Comparison of ENCODE assay signal across 30 mouse cellular contexts in genomic region chr13:94250761-94251160, GRCm38 (mm10). TPM values are rescaled to one million over a fixed set of nuclear protein-coding genes. Genes with fewer than 3 reads are reported as not detected.
DNase-seq lines count a peak whose midpoint lies in the region; ATAC-seq and TF ChIP-seq lines count a peak whose summit lies in the region.
"Had no signal": no experiment of that assay in that cellular context is flagged by ENCODE, and none has a peak within 500 bp of the region (broad histone marks: within the 10 kb centered on the region; RNA-seq: fewer than 3 reads in every experiment).

No protein-coding gene starts in this region.

- H3K36me3 ChIP-seq in kidney, adult 2 months (ENCODE audit: control insufficient read depth, insufficient read depth, low read length), result no peaks in the 10 kb centered on the region
- H3K36me3 ChIP-seq in kidney, embryonic 14.5 days (ENCODE audit: control insufficient read depth, insufficient read depth, low read length), result no peaks in the 10 kb centered on the region
- no peaks in the 10 kb centered on the region for H3K36me3 ChIP-seq in lung, postnatal 0 days (ENCODE audit: insufficient read depth, low read length)
- H3K36me3 ChIP-seq: midbrain, embryonic 10.5 days; neural tube, embryonic 12.5 days had no signal

- 91% methylated on average over 7 of the region's 8 CpGs for WGBS in kidney, adult 2 months
- WGBS in kidney, embryonic 14.5 days, result 89% methylated on average over 5 of the region's 8 CpGs
- WGBS in lung, postnatal 0 days, result 89% methylated on average over 5 of the region's 8 CpGs

- H3K27ac ChIP-seq in kidney, adult 2 months (ENCODE audit: insufficient read depth, low read depth, low read length), result no peak overlapping the region
- H3K27ac ChIP-seq in kidney, embryonic 14.5 days (ENCODE audit: low read depth, low read length), result no peak overlapping the region
- H3K27ac ChIP-seq in lung, postnatal 0 days (ENCODE audit: low read length), result no peak overlapping the region
- H3K27ac ChIP-seq: forebrain, embryonic 13.5 days; hindbrain, embryonic 14.5 days; limb, embryonic 13.5 days; macrophage; midbrain, embryonic 10.5 days; neural tube, embryonic 12.5 days had no signal

- no peak overlapping the region for H3K4me3 ChIP-seq in kidney, adult 2 months (ENCODE audit: insufficient read depth, low read depth, low read length)
- H3K4me3 ChIP-seq in kidney, embryonic 14.5 days (ENCODE audit: low read length), result no peak overlapping the region
- H3K4me3 ChIP-seq in lung, postnatal 0 days (ENCODE audit: low read depth, low read length), result no peak overlapping the region
- H3K4me3 ChIP-seq: forebrain, embryonic 13.5 days; heart, embryonic 12.5 days; limb, embryonic 13.5 days; midbrain, embryonic 10.5 days; myocyte; neural tube, embryonic 12.5 days had no signal

- ATAC-seq in kidney, embryonic 14.5 days (ENCODE audit: low FRiP score, low TSS enrichment), result no peak
- ATAC-seq in lung, postnatal 0 days, result no peak
- ATAC-seq: forebrain, embryonic 13.5 days; inflammation-experienced regulatory T-cells, adult 6 months; midbrain, embryonic 16.5 days had no signal

- intact Hi-C loops in left cerebral cortex, postnatal 4 days (cut with DNase I), result no loop called here

- no peak for TF ChIP-seq EP300 in lung, postnatal 0 days (IDR thresholded peaks at IDR 0.05)

- no peak overlapping the region for H3K9ac ChIP-seq in kidney, embryonic 14.5 days (ENCODE audit: low read depth, low read length)
- no peak overlapping the region for H3K9ac ChIP-seq in lung, postnatal 0 days (replicated peaks; ENCODE audit: low read depth)
- H3K9ac ChIP-seq: forebrain, embryonic 13.5 days; heart, embryonic 12.5 days; hindbrain, embryonic 14.5 days; limb, embryonic 13.5 days; neural tube, embryonic 12.5 days had no signal

- DNase-seq in kidney, adult 2 months, result no peak
- DNase-seq in lung, postnatal 0 days (ENCODE audit: low spot score), result no peak
- DNase-seq in lung, postnatal 10 days, result no peak
- DNase-seq in A20 (ENCODE audit: low read depth, low spot score) (peak; percentile 9), R1 (ENCODE audit: low read depth, low spot score) (peak; percentile 28)
- DNase-seq in left cerebral cortex, postnatal 4 days, result no peak
- DNase-seq in right cerebral cortex, postnatal 14 days, result no peak
- DNase-seq: adrenal gland, postnatal 10 days; cerebellum, adult 9-10 months; cerebellum, postnatal 36 days; gastrocnemius, postnatal 36 days; heart, adult 18-20 months; heart, postnatal 4 days; kidney, adult 8-10 months; kidney, postnatal 10 days; layer of hippocampus, adult 9-11 months; right cerebral cortex, adult 18-20 months; right cerebral cortex, postnatal 4 days; thymus, postnatal 36 days had no signal

- TF ChIP-seq CTCF in kidney, adult 2 months (conservative IDR thresholded peaks at IDR 0.05; ENCODE audit: insufficient read depth, insufficient read length, low read depth, low read length), result peak; percentile 31
- TF ChIP-seq CTCF in lung, postnatal 0 days (IDR thresholded peaks at IDR 0.05), result peak; percentile 16

- H3K27me3 ChIP-seq in kidney, adult 2 months (replicated peaks; ENCODE audit: control insufficient read depth, insufficient read depth, low read length), result no peaks in the 10 kb centered on the region
- H3K27me3 ChIP-seq in kidney, embryonic 14.5 days (ENCODE audit: control insufficient read depth, insufficient read depth, low read length), result no peaks in the 10 kb centered on the region
- H3K27me3 ChIP-seq in lung, postnatal 0 days (replicated peaks; ENCODE audit: insufficient read depth, low read length), result no peaks in the 10 kb centered on the region
- H3K27me3 ChIP-seq: forebrain, embryonic 13.5 days; heart, embryonic 12.5 days; limb, embryonic 13.5 days; neural tube, embryonic 12.5 days had no signal

- H3K4me1 ChIP-seq in kidney, adult 2 months (ENCODE audit: control insufficient read depth, insufficient read depth, low read length), result no peaks in the 10 kb centered on the region
- H3K4me1 ChIP-seq in kidney, embryonic 14.5 days (ENCODE audit: control insufficient read depth, insufficient read depth, low read length), result no peaks in the 10 kb centered on the region
- H3K4me1 ChIP-seq in lung, postnatal 0 days (ENCODE audit: insufficient read depth, low read depth, low read length), result no peaks in the 10 kb centered on the region; the same call in 1 of the 2 replicates
- H3K4me1 ChIP-seq: forebrain, embryonic 13.5 days; midbrain, embryonic 10.5 days had no signal

- no peak overlapping the region for H3K4me2 ChIP-seq in kidney, embryonic 14.5 days (replicated peaks; ENCODE audit: low read depth, low read length)
- no peak overlapping the region for H3K4me2 ChIP-seq in lung, postnatal 0 days (replicated peaks; ENCODE audit: low read depth, low read length)
- H3K4me2 ChIP-seq: forebrain, embryonic 13.5 days; heart, embryonic 12.5 days; hindbrain, embryonic 14.5 days; limb, embryonic 13.5 days; neural tube, embryonic 12.5 days had no signal

- TF ChIP-seq POLR2A in kidney, adult 2 months (IDR thresholded peaks at IDR 0.05; ENCODE audit: low read depth, low read length), result no peak

- H3K9me3 ChIP-seq in kidney, embryonic 14.5 days (ENCODE audit: control insufficient read depth, low read length), result no peaks in the 10 kb centered on the region
- no peaks in the 10 kb centered on the region for H3K9me3 ChIP-seq in lung, postnatal 0 days (ENCODE audit: low read length)
- H3K9me3 ChIP-seq: forebrain, embryonic 13.5 days; limb, embryonic 13.5 days; midbrain, embryonic 10.5 days; neural tube, embryonic 12.5 days had no signal

RNA-seq across cellular contexts. Expression of gene Scamp1, which starts 34.9 kb away (rescaled TPM):
- polyA plus RNA-seq in kidney, adult 2 months (2012; rRNA removed), result 21.3 and 22.3 TPM in 2 replicates
- polyA plus RNA-seq in kidney, embryonic 14.5 days (2014; fragmentation: Nextera tagmentation; extraction: Ambion mirVana), result 17.7 and 34.4 TPM in 2 replicates
- polyA plus RNA-seq in lung, postnatal 0 days (2015; fragmentation: Nextera tagmentation; extraction: Ambion mirVana), result 26.9 and 32.9 TPM in 2 replicates
- 100 to 1,000 TPM; 128 to 129 TPM for total RNA-seq in left cerebral cortex, postnatal 4 days (2021)

Comparison
In these comparisons a context has a peak if more than half of its experiments do, and no peak if none do; other contexts are left out.
1. DNase-seq: peak in A20 (single experiment) and R1 (single experiment); none in kidney, adult 2 months (single experiment), lung, postnatal 0 days (single experiment), lung, postnatal 10 days (single experiment), left cerebral cortex, postnatal 4 days (single experiment) and right cerebral cortex, postnatal 14 days (single experiment).